Mouse (Mus musculus): ENCODE data around the gene Ehd2.

The Ehd2 gene

DNA sequence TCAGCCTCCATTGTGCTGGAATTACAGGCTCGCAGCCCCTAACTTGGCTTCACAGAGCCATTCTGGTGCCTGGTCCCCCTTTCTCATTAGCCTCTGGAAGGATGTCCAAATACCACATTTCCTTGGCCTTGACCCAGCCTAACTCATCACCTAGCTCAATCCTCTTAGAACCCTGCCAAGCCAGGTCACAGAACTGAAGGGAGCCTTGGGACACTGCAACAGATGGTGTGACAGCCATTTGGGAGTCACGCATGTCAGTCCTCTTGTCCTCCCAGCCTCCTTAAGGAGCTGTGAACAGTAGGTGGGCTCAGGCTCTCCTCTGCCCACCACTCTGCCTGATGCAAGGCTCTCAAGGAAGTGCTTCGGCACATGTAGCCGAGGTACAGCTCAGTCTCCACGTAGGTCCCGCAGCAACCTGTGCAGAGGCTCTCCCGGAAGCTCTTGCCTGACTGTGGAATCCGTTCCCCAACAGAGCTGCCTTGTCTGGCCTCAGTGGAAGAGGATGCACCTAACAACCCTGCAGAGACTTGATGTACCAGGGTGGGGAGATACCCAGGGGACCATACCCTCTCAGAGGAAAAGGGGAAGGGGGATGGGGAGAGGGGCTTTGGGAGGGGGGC is 59.3 kb downstream of the Ehd2 start:
- DNase-seq (ENCODE audit: low spot score) = no peak

DNA sequence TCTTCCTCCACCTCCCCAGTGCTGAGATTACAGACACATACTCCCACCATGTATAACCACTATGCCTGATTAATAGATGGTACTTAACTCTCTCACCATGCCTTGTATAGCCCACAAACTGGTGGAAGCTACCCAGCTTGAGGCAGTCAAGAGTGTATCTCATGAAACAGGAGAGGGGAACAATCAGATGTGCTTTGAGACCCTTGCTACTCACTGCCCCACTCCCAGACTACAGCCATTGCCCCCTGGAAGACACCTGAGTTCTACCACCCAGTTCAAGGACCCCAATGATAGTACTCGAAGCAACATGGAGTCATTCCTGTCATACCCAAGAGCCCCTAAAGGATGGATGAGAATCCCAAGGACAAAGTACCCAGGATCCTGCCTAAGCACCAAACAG is 60.8 kb downstream of the Ehd2 start:
- no peak for DNase-seq (ENCODE audit: low spot score)

DNA sequence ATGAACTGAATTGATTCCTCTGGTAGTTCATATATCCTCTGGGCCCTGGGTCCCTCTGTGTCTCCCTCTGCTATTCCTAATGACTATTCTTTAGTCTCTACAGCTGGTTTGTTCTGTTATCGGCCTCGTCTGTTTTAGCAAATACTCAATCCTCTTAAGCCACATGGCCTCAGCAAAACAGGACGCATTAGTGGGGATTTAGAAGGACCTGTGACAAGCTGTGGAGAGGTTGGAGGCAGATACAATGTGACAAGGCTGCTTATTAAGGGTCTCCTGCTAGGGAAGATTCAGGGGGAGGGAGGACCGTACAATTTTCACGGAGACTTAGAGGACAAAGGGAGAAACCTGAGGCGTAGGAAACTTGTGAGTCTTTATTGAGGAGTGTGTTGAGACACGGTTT is 61.5 kb downstream of the Ehd2 start:
- peak; percentile 42 for DNase-seq (ENCODE audit: low spot score)

DNA sequence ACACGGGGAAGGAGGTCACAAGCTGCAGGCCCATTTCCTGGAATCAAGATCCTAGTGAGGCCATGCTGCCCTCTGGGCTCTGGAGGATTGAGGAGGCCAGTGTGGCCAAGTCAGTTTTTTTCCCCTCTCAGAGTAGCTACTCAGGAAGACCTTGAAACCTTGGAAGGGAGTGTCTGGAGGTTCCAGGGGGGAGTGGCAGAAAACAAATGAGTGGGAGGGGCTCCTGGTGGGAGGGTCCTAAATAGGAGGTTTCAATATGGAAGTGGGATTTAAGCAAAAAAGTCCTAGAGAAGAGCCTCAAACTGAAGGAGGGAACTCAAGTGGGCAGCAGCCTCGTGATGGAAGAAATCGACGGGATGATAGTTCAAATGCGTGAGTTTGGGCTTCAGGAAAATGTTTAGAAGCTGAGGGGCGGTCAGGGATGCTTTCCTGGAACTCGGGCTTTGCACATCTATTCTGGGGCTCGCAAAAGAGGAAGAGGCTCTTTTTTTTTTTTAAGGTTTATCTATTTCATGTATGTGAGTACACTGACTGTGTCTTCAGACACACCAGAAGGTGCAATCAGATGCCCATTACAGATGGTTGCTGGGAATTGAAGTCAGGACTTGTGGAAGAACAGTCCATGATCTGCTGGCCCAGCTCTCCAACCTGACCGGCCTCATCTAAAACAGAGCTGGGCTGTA is 65.9 kb downstream of the Ehd2 start:
- DNase-seq (ENCODE audit: low spot score) = no peak

All from retina, embryonic 14.5 days (tissue).